Mouse (Mus musculus) inflammation-experienced regulatory T-cells, adult 6 months (primary cell): ENCODE results near the gene Acad8. TPM values are rescaled to one million over a fixed set of nuclear protein-coding genes. Genes with fewer than 3 reads are reported as not detected.

Source experiments
- ATAC-seq: one replicate; pipeline ENCODE4 v1.8.0; 2017
- polyA plus RNA-seq, 3 experiments: library from polyadenylated mRNA; unstranded; fragments of 100-300 nt; shearing (Covaris generic); gene quantifications; one replicate each; pipeline ENCODE4 v1.2.1; 2017

Gene Acad8
- polyA plus RNA-seq, 3 experiments from 2014 or later: 21.8 to 42.0 (median 30.5) TPM

DNA sequence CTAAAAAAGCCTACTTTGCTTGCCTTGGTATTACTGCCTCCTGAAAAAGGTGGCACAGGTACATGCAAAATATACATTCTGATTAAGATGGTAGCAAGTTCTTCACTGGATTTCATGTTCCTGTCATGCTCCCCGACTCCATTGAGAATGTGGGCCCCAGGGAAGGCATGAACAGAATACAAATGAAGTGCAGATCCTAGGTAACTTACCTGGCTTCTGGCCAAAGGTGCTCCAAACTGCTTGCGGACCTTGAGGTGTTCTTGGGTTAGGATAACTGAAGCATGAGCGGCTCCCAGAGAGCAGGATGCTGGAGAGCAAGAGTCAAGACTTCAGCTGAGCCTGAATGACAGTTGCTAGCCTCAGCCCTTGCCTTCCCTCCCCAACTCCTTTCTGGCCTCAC is 20.6 kb downstream of the Acad8 start:
- ATAC-seq: no peak

GRCm38 (mm10) chr9:26977754-26978153 is 21.6 kb downstream of the Acad8 start:
- no peak for ATAC-seq

DNA sequence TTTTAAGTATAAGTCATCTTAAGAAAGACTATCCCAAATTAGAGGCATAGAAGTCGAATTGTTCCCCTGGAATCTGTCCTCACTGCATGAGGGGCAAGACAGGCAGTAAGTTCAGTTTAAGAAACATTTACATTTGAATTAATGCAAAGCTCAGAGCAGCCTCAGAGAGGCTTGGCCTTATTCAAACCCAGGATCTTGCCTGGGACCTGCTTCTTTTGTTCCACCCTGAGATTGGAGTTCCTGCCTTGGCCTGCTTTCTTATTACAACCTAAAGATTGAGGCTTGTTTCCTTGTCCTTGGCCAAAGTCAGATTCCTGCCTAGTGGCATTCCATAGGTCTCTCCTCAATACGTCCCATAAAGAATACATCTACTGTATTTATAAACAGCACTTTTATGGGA is 51.6 kb downstream of the Acad8 start:
- no peak for ATAC-seq

- no peak for ATAC-seq
Measured at GRCm38 (mm10) chr9:26924146-26924545, 75.2 kb downstream of the Acad8 start.

Other genes with a start within 250 kb of the Acad8 start
- not detected for gene Glb1l2, start 193.1 kb downstream of the Acad8 start, polyA plus RNA-seq
- not detected for gene Glb1l3, start 138.7 kb downstream of the Acad8 start, polyA plus RNA-seq
- gene Gm1110, start 76.5 kb downstream of the Acad8 start, polyA plus RNA-seq: under 1 TPM in 1 of 3 experiments, not detected in 2; 0.40 TPM
- 10 to 100 TPM; 71.3 to 87.6 (median 72.9) TPM for gene Thyn1, start 144 bp upstream of the Acad8 start, polyA plus RNA-seq
- 10 to 100 TPM in 2 of 3 experiments, 1 to 10 TPM in 1; 8.3 to 12.6 (median 12.3) TPM for gene Vps26b, start 30.5 kb upstream of the Acad8 start, polyA plus RNA-seq
- 10 to 100 TPM; 25.1 to 38.5 (median 26.4) TPM for gene Ncapd3, start 30.6 kb upstream of the Acad8 start, polyA plus RNA-seq
- under 1 TPM in 2 of 3 experiments, not detected in 1; 0.74 to 0.95 TPM for gene Jam3, start 155.9 kb upstream of the Acad8 start, polyA plus RNA-seq